Mouse (Mus musculus): ENCODE results near the gene Ctu2. TPM values are rescaled to one million over a fixed set of nuclear protein-coding genes. Genes with fewer than 3 reads are reported as not detected.

Ctu2 gene
- total RNA-seq, 2 experiments from 2014 or later, result 20.8 to 24.2 TPM

Small RNA genes lying within 50 kb of the gene (microRNA-seq; reads per million reads assigned to microRNA genes)
- 0 reads per million in 2 experiments for gene Gm24366 (ENCODE audit: borderline number of aligned reads in 2 of 2)

Other genes starting within 250 kb of the Ctu2 start
- gene Zfpm1, start 194.0 kb upstream of the Ctu2 start, total RNA-seq (2021), result 10 to 100 TPM; 11.8 to 14.2 TPM
- not detected for gene Trhr2, start 115.4 kb upstream of the Ctu2 start, total RNA-seq (2021)
- 10 to 100 TPM; 39.9 to 45.1 TPM for gene Zc3h18, start 99.5 kb upstream of the Ctu2 start, total RNA-seq (2021)
- gene Il17c, start 54.1 kb upstream of the Ctu2 start, total RNA-seq (2021), result not detected
- 10 to 100 TPM; 29.0 to 53.7 TPM for gene Cyba, start 43.2 kb upstream of the Ctu2 start, total RNA-seq (2021)
- gene Mvd, start 32.7 kb upstream of the Ctu2 start, total RNA-seq (2021), result 10 to 100 TPM; 20.1 to 20.3 TPM
- not detected for gene Snai3, start 15.4 kb upstream of the Ctu2 start, total RNA-seq (2021)
- 10 to 100 TPM; 39.1 to 66.6 TPM for gene Rnf166, start 79 bp upstream of the Ctu2 start, total RNA-seq (2021)
- 10 to 100 TPM; 14.1 to 28.4 TPM for gene Piezo1, start 75.2 kb downstream of the Ctu2 start, total RNA-seq (2021)
- 1 to 10 TPM; 4.7 to 4.9 TPM for gene Cdt1, start 91.9 kb downstream of the Ctu2 start, total RNA-seq (2021)
- gene Aprt, start 100.8 kb downstream of the Ctu2 start, total RNA-seq (2021), result 10 to 100 TPM; 71.3 to 71.7 TPM
- gene Galns, start 135.3 kb downstream of the Ctu2 start, total RNA-seq (2021), result 1 to 10 TPM; 5.0 to 6.1 TPM
- gene Trappc2l, start 135.5 kb downstream of the Ctu2 start, total RNA-seq (2021), result 10 to 100 TPM; 63.1 to 64.5 TPM
- gene Pabpn1l, start 146.6 kb downstream of the Ctu2 start, total RNA-seq (2021), result not detected
- gene Cbfa2t3, start 223.0 kb downstream of the Ctu2 start, total RNA-seq (2021), result 10 to 100 TPM; 10.5 to 28.9 TPM